Mouse (Mus musculus) kidney, adult 8-10 months (tissue): Measurements from ENCODE around the gene Tmem186.

Experiments used
- DNase-seq, 2 experiments: peaks; one replicate each; pipeline ENCODE4 v3.0.0; 2022

Gene Tmem186

GRCm38 (mm10) chr16:8666452-8666851 is 28.9 kb upstream of the Tmem186 start:
- peak; percentile 52 to 63 for DNase-seq

- no peak for DNase-seq
Observed at GRCm38 (mm10) chr16:8665367-8665766, 27.9 kb upstream of the Tmem186 start.

GRCm38 (mm10) chr16:8663606-8664539 is 26.4 kb upstream of the Tmem186 start:
- peak; percentile 59 to 62 for DNase-seq

- DNase-seq: no peak
Observed at GRCm38 (mm10) chr16:8663022-8663421, 25.5 kb upstream of the Tmem186 start.

- DNase-seq: peak; percentile 47 to 55
Observed at GRCm38 (mm10) chr16:8658764-8659163, 21.3 kb upstream of the Tmem186 start.

- DNase-seq: no peak
Observed at GRCm38 (mm10) chr16:8658349-8658748, 20.8 kb upstream of the Tmem186 start.

- no peak for DNase-seq
Observed at GRCm38 (mm10) chr16:8656256-8656655, 18.7 kb upstream of the Tmem186 start.

- no peak for DNase-seq
Observed at GRCm38 (mm10) chr16:8655599-8655998, 18.1 kb upstream of the Tmem186 start.

GRCm38 (mm10) chr16:8655108-8655507 is 17.6 kb upstream of the Tmem186 start:
- no peak for DNase-seq

GRCm38 (mm10) chr16:8650007-8650406 is 12.5 kb upstream of the Tmem186 start:
- DNase-seq: no peak

- no peak for DNase-seq
Observed at GRCm38 (mm10) chr16:8645546-8645945, 8.0 kb upstream of the Tmem186 start.

GRCm38 (mm10) chr16:8643855-8644254 is 6.3 kb upstream of the Tmem186 start:
- peak; percentile 37 to 60 for DNase-seq

- no peak for DNase-seq
Observed at GRCm38 (mm10) chr16:8639466-8640191, 2.1 kb upstream of the Tmem186 start.

GRCm38 (mm10) chr16:8638131-8638530 is 619 bp upstream of the Tmem186 start:
- no peak for DNase-seq

- DNase-seq: no peak
Observed at GRCm38 (mm10) chr16:8636867-8637216, 670 bp downstream of the Tmem186 start.

GRCm38 (mm10) chr16:8631428-8631827 is 6.1 kb downstream of the Tmem186 start:
- no peak for DNase-seq

- DNase-seq: no peak
Observed at GRCm38 (mm10) chr16:8630419-8630818, 7.1 kb downstream of the Tmem186 start.

GRCm38 (mm10) chr16:8620315-8621115 is 17.0 kb downstream of the Tmem186 start:
- DNase-seq: no peak

- no peak for DNase-seq
Observed at GRCm38 (mm10) chr16:8619659-8620314, 17.7 kb downstream of the Tmem186 start.

GRCm38 (mm10) chr16:8613447-8613846 is 24.1 kb downstream of the Tmem186 start:
- no peak for DNase-seq

- no peak for DNase-seq
Observed at GRCm38 (mm10) chr16:8613039-8613438, 24.5 kb downstream of the Tmem186 start.

- no peak for DNase-seq
Observed at GRCm38 (mm10) chr16:8612214-8613005, 25.1 kb downstream of the Tmem186 start.
